Mouse (Mus musculus): ENCODE results near the gene Ghr. TPM values are rescaled to one million over a fixed set of nuclear protein-coding genes. Genes with fewer than 3 reads are reported as not detected.

The Ghr gene
- polyA plus RNA-seq (2012; fragmentation: generic; extraction: Trizol): 10 to 100 TPM; 16.0 to 47.3 TPM

GRCm38 (mm10) chr15:3582807-3583636 lies at the start of gene Ghr:
TSS of gene Ghr (minus strand) at chr15:3583492.

GRCm38 (mm10) chr15:3303426-3303825 lies 279.9 kb downstream of the Ghr start, which contains the start of gene Ccdc152:
TSS of gene Ccdc152 (minus strand) at chr15:3303526.

GRCm38 (mm10) chr15:3268247-3268646 lies 315.0 kb downstream of the Ghr start, which contains the start of gene Selenop:
TSS of gene Selenop (plus strand) at chr15:3268547.

Measured in C3H10T1/2 (cell line).